Mouse (Mus musculus) Muller cell, postnatal 12 days (primary cell): ENCODE data around the gene Hadha.
A peak's percentile ranks its signal among the peaks of the same experiment; 100 is the strongest.

ENCODE experiments used
- DNase-seq: peaks from one replicate; pipeline ENCODE4 v3.0.0-alpha.2; 2015; ENCODE audit errors: inconsistent ontology term

The Hadha gene

DNA sequence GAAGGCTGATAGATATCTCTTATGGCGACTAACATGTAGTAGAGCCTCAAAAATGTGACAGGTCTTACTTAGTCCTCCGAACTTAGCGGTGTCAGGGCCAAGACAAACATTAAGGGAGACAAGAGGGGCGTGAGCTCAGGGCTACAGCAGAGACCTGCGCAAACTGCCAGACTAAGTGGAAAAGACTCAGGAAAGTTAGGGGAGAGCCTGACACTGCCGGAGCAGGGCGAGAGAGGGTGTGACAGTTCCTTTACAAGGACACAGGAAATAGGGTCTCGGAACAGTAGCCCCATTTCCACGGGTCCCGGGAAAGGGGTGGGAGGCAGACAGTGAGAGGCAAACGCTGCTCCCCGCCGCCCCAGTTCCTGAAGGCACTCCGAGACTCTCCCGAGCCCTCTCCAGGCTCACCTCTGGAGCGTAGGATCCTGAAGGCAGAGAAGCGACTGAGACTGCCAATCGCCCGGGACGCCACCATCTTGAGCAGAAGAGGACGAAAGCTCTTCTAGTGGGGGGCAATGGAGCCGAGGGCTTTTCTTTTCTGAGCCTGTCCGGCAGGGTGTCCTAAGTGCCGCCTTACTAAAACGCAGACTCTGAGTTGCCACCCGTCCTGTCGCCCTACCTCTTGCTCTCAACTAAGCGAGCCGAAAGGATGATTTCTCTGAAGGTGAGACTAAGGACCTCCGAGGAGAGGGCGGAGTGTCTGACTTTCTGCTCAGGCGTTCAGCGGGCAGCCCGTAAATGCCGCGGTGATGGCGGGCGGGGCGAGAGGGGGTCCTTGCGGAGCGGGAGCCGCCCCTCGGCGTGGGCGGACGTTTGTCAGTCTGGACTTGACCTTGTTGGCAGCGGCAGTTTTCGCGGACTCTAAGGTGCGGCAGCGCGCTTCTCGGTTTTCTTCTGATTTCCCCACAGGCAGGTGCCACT is at the start of gene Hadha, which contains the start of gene Hadhb:
Gene Hadha (minus strand): TSS at position 689 of the 921 bp plus-strand sequence.
Gene Hadhb (plus strand): TSS at position 775 of the 921 bp plus-strand sequence.
- DNase-seq: peak; percentile 95

- no peak for DNase-seq
Observed at GRCm38 (mm10) chr5:30204441-30204840, 49.5 kb upstream of the Hadha start.

DNA sequence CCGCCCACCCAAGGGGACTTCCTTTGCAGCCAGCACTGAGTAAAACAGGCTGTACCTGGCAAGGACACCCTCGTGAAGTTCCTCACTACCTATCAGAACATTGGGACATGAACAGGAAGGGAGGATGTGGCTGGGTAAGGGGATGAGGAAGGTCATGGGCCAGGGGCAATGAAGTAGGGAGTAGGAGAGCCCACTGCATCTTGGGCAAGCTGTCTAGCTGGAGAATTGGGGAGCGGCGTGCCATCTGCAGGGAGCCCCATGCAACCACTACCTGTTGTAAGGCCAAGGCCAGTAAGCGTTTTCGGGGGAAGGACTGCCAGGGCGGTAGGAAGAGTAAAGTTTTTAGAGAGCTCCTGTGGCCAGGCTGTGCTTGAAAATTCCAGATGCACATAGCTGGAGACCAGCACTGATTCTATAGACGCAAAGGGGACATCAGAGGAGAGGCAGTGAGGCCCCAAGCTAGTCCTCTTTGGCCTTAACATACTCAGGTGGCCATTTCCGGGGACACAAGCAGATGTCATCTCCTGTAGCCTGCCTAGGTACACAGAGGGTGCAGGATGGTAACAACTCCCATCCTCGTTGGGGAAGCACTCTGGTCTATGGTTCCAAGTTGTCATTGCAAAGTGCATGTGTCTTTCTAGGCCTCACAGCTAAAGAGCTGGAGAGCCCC is 48.4 kb upstream of the Hadha start:
- DNase-seq: no peak

DNA sequence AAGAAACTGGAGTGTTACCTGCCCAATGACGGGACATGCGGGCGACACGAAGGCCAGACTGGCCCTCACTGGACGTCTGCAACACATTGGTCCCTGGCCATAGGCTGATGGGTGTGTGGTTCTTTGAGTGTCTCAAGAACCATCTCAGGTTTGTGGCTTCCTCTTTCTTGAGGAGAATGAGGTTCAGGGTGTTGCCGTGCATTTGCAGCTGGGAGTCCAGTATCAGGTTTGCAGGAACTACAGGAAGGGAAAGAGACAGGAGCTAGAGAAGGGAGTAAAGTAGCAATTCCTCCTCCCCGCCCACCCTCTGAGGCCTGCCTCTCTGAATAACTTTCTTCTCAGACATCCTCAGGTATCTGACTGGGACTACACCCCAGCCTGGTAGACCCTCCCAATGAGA is 47.3 kb upstream of the Hadha start:
- DNase-seq: no peak

GRCm38 (mm10) chr5:30201521-30201920 is 46.6 kb upstream of the Hadha start:
- peak; percentile 65 for DNase-seq

- no peak for DNase-seq
Observed at GRCm38 (mm10) chr5:30198257-30198656, 43.3 kb upstream of the Hadha start.

DNA sequence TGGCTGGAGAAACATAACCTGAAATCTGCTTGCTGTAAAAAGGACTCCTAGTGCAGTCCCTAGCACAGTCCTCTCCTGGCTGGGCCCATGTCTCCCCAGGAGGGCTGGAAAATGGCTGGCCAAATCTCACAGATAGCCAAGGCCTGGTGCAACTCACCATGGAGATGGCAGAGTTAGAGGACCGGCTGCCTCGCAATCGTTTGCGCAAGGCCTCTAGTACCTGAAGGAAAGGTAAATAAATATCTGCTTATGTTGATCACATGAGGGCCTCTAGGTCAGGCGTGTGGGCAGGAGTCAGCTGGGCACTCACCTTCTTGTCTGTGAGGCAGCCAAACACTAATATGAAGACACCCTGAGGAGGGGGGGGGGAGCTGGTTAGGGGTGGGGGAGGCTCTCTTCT is 40.4 kb upstream of the Hadha start:
- DNase-seq: no peak

- DNase-seq: no peak
Observed at GRCm38 (mm10) chr5:30192452-30192851, 37.5 kb upstream of the Hadha start.

- no peak for DNase-seq
Observed at GRCm38 (mm10) chr5:30187687-30188485, 32.9 kb upstream of the Hadha start.

GRCm38 (mm10) chr5:30175811-30176210 is 20.8 kb upstream of the Hadha start:
- no peak for DNase-seq

DNA sequence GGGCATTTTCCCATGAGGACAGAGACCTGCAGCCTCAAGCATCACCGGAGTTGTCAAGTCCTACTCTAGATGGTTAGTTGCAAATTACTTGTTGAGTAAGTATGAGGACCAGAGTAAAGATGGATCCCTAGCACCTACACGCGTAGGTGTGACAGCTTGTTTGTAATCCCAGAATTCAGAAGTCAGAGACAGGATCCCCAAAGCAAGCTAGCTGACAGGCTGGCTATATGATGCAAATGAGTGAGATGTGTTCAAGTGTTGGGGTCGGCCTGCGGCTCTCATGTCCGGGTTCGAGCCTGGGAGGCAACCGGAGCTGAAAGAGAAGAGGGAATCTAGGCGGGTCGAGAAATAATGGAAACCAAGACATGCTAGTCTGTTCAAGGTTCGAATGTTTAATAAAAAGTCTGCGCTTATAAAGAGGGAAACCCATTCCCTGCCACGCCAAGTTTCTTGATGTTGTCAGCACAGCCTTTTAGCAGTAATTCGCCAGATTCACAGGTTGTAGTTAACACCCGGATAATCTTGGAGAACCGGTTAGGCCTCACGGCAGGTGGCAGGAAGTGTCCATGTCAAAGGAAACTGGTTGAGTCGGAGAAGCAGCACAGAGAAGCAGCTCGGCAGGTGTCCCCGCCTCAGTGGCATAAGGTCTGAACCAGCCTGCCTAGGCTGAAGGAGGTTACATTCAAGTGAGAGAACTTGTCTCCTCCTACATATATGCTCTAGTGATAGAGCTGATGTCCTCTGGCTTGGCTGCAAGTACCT is 18.1 kb upstream of the Hadha start:
- DNase-seq: no peak

GRCm38 (mm10) chr5:30172115-30172514 is 17.2 kb upstream of the Hadha start:
- no peak for DNase-seq

- DNase-seq: peak; percentile 64
Observed at GRCm38 (mm10) chr5:30170303-30170940, 15.5 kb upstream of the Hadha start.

- DNase-seq: no peak
Observed at GRCm38 (mm10) chr5:30165234-30165946, 10.4 kb upstream of the Hadha start.

DNA sequence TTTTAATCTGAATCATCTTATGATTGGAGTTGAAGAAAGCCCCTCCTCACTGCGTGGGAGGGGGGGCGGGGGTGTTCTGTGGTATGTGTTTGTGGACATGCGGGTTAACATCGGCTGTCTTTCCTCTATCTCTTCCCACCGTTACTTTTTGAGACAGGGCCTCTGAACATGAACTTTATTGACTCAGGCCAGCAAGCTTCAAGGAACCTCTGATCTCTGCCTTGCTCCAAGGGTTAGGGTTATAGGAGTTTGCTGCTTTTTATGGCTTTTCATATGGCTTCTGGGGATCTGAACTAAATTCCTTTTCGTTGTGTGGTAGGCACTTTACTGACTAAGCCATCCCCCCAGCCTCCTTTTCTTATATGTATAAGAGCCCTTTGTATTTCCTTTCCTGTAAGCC is 7.4 kb upstream of the Hadha start:
- DNase-seq: no peak

- no peak for DNase-seq
Observed at GRCm38 (mm10) chr5:30161836-30162235, 6.9 kb upstream of the Hadha start.

DNA sequence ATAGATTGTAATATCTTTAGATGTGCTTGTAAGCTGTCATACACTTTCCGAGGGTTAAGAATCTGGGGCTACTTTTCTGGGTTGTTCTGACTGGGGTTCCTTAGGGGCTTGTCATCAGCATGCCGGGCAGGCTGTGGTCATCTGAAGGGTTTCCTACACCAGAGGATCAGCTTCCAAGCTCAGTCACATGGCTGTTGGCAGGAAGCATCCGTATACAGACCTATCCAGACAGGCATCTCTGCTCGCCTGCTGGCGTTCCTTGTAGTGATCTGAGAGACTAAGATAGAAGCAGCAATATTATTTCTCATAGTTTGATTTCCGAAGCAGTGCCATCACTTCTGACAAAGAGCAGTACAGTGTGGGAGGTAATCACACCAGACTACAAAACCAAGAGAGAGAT is 4.6 kb upstream of the Hadha start:
- DNase-seq: no peak

DNA sequence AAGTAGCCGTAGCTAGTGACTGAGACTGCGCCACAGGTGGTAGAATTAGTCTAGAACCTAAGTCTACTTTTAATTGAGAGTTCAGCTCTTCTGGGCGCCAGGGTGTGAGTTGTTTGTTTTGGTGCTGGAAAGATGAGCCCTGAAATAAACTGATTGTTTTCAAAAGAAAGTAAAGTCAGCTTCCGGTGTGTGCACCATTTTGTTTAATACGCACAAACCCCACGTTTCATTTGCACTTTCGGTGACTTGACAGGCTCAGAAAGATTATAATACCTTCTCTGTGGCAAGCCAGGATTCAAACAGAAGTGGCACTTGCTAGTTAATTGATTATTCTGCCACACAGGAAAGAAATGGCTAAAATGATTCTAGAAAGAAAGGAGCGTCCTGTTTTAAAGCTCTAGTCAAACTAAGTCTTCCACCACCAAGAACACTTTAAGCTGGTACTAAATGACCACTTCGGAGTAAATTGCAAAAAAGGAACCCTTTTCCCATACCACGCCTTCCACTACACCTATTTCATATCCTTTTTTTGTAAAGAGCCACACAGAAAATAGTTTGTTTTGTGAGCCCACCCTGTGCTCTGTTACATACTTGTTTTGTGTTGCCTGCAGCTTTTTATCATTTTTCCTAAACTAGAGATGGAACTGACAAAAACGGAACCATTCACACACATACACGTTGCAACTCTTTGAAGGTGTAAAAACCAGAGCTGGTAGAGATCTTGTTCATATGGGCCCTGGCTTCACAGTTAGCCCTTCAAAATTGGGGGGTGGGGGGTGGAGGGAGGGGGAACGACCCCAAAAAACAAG is 1.1 kb upstream of the Hadha start:
- peak; percentile 36 for DNase-seq

DNA sequence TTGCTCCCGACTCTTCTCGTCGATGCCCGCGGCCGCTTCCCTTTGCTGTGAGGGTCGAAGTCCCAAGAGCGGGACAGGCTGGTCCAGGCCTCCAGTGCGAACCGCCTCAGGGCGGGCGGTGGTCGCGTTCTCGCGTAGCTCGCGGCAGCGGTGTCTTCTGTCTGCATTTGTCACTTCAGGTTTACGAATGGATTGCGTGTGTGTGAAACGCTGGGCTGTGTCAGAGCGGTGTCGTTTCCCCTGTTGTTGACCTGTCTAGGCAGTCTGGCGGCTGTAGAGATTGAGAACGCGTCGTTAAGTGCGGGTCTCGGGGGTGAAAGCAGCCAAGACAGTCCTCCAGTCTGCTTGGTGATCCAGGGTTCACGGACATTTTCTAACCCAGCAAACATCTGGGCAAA is 432 bp upstream of the Hadha start:
- no peak for DNase-seq
